Mouse (Mus musculus) liver, adult 2 months (tissue): ENCODE results near the gene Klhdc7a. TPM values are rescaled to one million over a fixed set of nuclear protein-coding genes. Genes with fewer than 3 reads are reported as not detected.
"Not testable (repeated sequence)": the region's sequence is repeated elsewhere in the genome, so short reads cannot be mapped to it uniquely, and the experiment has no call there.

Source experiments
- DNase-seq: peaks from one replicate; pipeline ENCODE4 v3.0.0-alpha.2; 2011; ENCODE audit warnings: low read depth, low spot score; ENCODE audit errors: extremely low read depth
- H3K27ac ChIP-seq: fragments of 200-500 bp; replicated peaks from 2 replicates; pipeline ENCODE4 v1.5.1; 2012; ENCODE audit warnings: low read depth, mild to moderate bottlenecking, control low read depth, inconsistent platforms, low read length; ENCODE audit not compliant: insufficient read depth
- H3K27me3 ChIP-seq: fragments of 200-500 bp; 2 replicates; pipeline ENCODE4 v1.6.1; 2012; ENCODE audit warnings: mild to moderate bottlenecking, moderate library complexity, low read length, inconsistent platforms; ENCODE audit not compliant: control insufficient read depth, insufficient read depth
- H3K36me3 ChIP-seq: fragments of 200-500 bp; 2 replicates; pipeline ENCODE4 v1.6.1; 2012; ENCODE audit warnings: low read length, inconsistent platforms; ENCODE audit not compliant: control insufficient read depth, insufficient read depth
- H3K4me1 ChIP-seq: fragments of 200-500 bp; 2 replicates; pipeline ENCODE4 v1.6.1; 2011; ENCODE audit warnings: low read length; ENCODE audit not compliant: control insufficient read depth, insufficient read depth
- H3K4me3 ChIP-seq: fragments of 200-500 bp; 2 replicates; pipeline ENCODE4 v1.5.1; 2011; ENCODE audit warnings: low read depth, mild to moderate bottlenecking, control low read depth, low read length, moderate library complexity; ENCODE audit not compliant: insufficient read depth
- H3K79me2 ChIP-seq: fragments of 200-500 bp; 2 replicates; pipeline ENCODE4 v1.6.1; 2012; ENCODE audit warnings: inconsistent platforms, mild to moderate bottlenecking, low read length, moderate library complexity; ENCODE audit not compliant: control insufficient read depth, insufficient read depth
- H3K9ac ChIP-seq: fragments of 200-500 bp; 2 replicates; pipeline ENCODE4 v1.6.1; 2012; ENCODE audit warnings: low read depth, mild to moderate bottlenecking, control low read depth, inconsistent platforms, low read length
- CTCF ChIP-seq: fragments of 200-500 bp; IDR thresholded peaks from 2 replicates; pipeline ENCODE4 v1.5.1; 2011; ENCODE audit warnings: low read depth, low read length, control low read depth
- POLR2A ChIP-seq: fragments of 200-500 bp; IDR thresholded peaks from 2 replicates; pipeline ENCODE4 v1.6.1; 2011; ENCODE audit warnings: low read length, control low read depth; ENCODE audit not compliant: insufficient read depth; ENCODE audit errors: extremely low read depth
- WGBS: fragments of 180-500 bp; shearing (Covaris S2); methylation state at CpG from one replicate; pipeline ENCODE4 v1.1.7; 2018; 5-methylcytosine and 5-hydroxymethylcytosine counted together
- polyA plus RNA-seq: library from polyadenylated mRNA; depleted of rRNA; stranded (reverse); fragments of >200 nt; gene quantifications from 2 replicates; pipeline ENCODE4 v1.2.3, GENCODE M21; 2012
- total RNA-seq: library from RNA; depleted of rRNA; stranded (reverse); fragments of >200 nt; gene quantifications from 2 replicates; pipeline ENCODE4 v1.2.3, GENCODE M21; 2014

Gene Klhdc7a
- total and polyA plus RNA-seq, 2 experiments, result 5.2 to 7.8 TPM

DNA sequence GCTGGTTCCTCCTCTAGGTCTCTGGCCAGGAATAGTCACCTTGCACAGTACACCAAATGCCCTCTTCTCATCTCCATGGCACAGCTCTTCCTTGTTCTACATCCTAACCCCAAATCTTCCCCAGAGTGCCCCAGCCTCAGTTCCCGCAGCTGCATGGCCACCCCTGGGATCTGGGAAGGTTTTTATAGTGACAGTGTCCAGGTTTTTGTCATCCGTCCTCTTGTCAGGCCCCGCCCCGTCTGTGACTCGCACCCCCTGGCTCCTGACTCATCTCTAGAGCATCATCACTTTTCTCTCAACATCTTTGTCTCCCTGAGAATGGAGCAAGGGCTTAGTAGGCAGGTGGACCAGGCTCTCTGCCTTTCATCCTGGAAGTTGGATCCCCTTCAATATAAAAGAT is 3.9 kb downstream of the Klhdc7a start:
- H3K9ac ChIP-seq, result no peak overlapping the region
- no peak for TF ChIP-seq POLR2A
- TF ChIP-seq CTCF, result no peak
- H3K4me3 ChIP-seq, result no peak overlapping the region
- no peak for DNase-seq
- peaks cover 10% of the 10 kb centered on the region; the same call in 1 of the 2 replicates for H3K79me2 ChIP-seq
- H3K36me3 ChIP-seq, result no peaks in the 10 kb centered on the region
- H3K4me1 ChIP-seq, result peaks cover 41% of the 10 kb centered on the region
- no peaks in the 10 kb centered on the region for H3K27me3 ChIP-seq
- peak overlapping the region; percentile 72 for H3K27ac ChIP-seq
- WGBS, result 77% methylated on average over 5 of the region's 5 CpGs

DNA sequence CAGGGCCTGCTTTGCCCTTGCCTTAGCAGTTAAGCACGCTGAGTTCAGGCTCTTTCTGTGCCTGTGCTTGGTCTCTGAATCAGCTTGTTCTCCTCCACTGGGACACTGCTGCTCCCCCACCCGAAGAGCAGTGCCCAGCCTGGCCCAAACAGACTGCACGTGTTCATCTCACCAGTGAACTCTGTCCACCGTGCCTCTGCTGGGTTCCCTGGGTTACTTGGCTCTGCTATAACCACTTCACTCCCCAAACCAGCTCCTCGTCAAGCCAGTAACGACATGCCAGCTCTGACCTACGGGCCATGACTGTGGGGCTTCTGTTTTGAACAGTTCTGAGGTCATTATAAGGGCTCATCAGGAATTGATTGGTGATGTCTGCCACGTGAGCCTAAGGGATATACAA is 4.8 kb downstream of the Klhdc7a start:
- Histone ChIP-seq H3K9ac (peak overlapping the region; percentile 23), H3K27ac (peak overlapping the region; percentile 81), H3K79me2 (peaks cover 10% of the 10 kb centered on the region; the same call in 1 of the 2 replicates), H3K27me3 (no peaks in the 10 kb centered on the region), H3K4me1 (peaks cover 36% of the 10 kb centered on the region), H3K36me3 (no peaks in the 10 kb centered on the region), H3K4me3 (no peak overlapping the region)
- WGBS, result 15% methylated on average over 8 of the region's 8 CpGs
- DNase-seq, result peak; percentile 100
- no peak for TF ChIP-seq CTCF
- no peak for TF ChIP-seq POLR2A

DNA sequence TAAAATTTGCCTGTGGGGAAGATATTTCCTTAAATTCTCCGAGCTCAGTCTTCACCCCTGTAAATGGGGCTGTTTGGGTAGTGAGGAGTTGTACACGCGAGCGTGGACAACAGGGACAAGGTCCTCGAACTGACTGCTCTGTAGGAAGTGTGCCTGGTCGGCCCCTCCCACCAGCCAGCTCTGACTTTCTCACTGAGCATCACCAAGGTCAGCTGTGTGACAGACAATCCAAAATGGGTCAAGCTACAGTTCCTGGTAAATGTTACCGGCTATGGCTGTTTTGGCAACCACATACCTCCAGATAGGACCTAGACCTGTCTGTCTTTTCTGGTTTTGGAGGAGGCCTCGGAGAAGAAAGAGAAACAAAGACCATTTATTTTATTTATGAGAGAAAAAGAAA is 6.0 kb downstream of the Klhdc7a start:
- peaks cover 34% of the 10 kb centered on the region for H3K4me1 ChIP-seq
- no peak overlapping the region for H3K27ac ChIP-seq
- no peaks in the 10 kb centered on the region for H3K36me3 ChIP-seq
- H3K9ac ChIP-seq, result no peak overlapping the region
- 44% methylated on average over 8 of the region's 8 CpGs for WGBS
- peaks cover 7% of the 10 kb centered on the region; the same call in 1 of the 2 replicates for H3K79me2 ChIP-seq
- no peak overlapping the region for H3K4me3 ChIP-seq
- no peaks in the 10 kb centered on the region for H3K27me3 ChIP-seq
- peak; percentile 61 for DNase-seq
- TF ChIP-seq POLR2A (no peak), CTCF (no peak)

DNA sequence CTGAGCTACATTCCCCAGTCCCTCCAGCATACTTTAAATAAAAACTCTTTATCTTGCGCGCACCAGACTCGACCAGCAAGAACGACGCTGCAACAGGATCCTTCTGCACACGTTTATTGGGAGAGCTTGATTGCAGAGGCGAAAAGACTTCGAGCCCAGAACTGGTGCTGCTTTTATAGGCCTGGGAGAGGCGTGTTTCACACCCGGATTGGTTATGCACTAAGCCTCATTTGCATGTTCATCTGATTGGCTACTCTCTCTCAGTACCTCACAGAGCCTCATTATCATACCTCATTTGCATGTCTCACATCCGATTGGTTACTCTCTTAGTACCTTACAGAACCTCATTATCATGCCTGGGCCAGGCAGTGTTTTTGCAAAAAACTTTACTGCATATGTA is 6.5 kb downstream of the Klhdc7a start:
- not testable (repeated sequence) for H3K27me3 ChIP-seq, H3K9ac ChIP-seq, H3K36me3 ChIP-seq, H3K79me2 ChIP-seq, H3K4me3 ChIP-seq
- peak; percentile 42 for DNase-seq
- Histone ChIP-seq H3K27ac (peak overlapping the region; percentile 23; the same call in 1 of the 2 replicates), H3K4me1 (peaks cover 30% of the 10 kb centered on the region)
- WGBS, result 84% methylated on average over 11 of the region's 11 CpGs

DNA sequence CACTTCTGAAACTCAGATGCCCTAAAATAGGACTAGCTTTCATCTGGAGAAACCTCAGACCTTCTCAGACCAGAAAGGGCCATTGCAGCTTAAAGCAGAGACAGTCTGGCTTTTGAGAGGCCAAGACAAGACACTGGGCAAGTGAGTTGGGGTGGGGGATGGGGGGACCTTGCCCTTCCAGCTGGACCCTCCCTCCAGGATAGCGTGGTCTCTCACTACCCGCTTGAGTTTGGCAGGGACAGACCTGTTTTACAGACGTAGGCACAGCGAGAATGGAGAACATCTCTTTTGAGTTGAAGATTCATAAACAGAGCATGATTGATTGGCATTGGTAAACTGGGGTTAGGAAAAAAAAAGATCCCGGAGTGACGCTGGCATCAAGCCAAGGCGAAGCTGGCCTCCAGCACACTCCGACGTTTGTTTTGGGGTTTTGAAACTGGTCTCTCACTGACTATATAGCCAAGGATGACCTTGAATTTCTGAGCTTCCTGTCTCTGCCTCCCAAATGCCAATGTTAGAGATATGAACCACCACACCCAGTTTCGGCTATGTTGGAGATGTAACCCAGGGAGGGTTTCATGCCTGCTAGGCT is 7.0 kb downstream of the Klhdc7a start:
- Histone ChIP-seq H3K79me2 (no peaks in the 10 kb centered on the region), H3K27me3 (no peaks in the 10 kb centered on the region), H3K27ac (peak overlapping the region; percentile 23; the same call in 1 of the 2 replicates), H3K36me3 (no peaks in the 10 kb centered on the region), H3K9ac (no peak overlapping the region), H3K4me3 (no peak overlapping the region), H3K4me1 (peaks cover 29% of the 10 kb centered on the region)
- 23% methylated on average over 10 of the region's 10 CpGs for WGBS
- no peak for TF ChIP-seq POLR2A
- TF ChIP-seq CTCF, result no peak
- peak; percentile 77 for DNase-seq

DNA sequence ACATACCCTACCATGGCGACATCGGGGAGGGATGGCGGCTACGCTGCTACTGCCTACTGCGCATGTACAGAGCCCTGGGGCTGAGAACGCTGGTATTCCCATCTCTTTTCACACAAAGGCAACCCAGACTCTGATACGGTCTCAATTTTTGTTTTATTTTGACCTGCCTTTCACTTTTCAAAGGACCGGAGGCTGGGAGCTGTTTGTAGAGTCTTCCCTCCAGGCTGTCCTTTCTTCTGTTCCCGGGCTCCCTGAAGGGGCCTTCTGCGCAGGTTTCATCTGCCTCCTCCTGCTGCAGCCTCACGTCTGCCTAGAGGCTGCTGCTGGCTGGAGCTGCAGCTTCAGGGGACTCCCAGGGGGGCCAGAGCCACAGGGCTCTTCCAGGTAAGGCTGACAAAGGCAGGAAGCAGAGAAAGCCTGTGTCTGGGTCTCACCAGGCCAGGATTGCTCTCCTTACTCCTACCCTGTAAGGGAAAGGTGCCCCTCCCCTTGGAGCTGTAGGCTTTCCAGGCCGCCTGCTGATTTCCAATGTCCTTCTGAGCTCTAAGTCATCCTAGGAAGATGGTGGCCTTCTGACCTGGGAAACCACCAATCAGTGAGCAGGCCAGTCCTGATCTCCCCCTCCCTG is 7.6 kb downstream of the Klhdc7a start:
- no peaks in the 10 kb centered on the region for H3K36me3 ChIP-seq
- peaks cover 27% of the 10 kb centered on the region for H3K4me1 ChIP-seq
- no peak overlapping the region for H3K27ac ChIP-seq
- no peak overlapping the region for H3K4me3 ChIP-seq
- DNase-seq, result no peak
- no peak overlapping the region for H3K9ac ChIP-seq
- 90% methylated on average over 12 of the region's 12 CpGs for WGBS
- H3K27me3 ChIP-seq, result no peaks in the 10 kb centered on the region
- H3K79me2 ChIP-seq, result no peaks in the 10 kb centered on the region
- TF ChIP-seq CTCF (no peak), POLR2A (no peak)
